Mouse (Mus musculus) hindlimb bud, embryonic 11.5 days (tissue): ENCODE results near the gene Hdhd5.
A peak's percentile ranks its signal among the peaks of the same experiment; 100 is the strongest.

Experiments used
- DNase-seq: peaks from one replicate; pipeline ENCODE4 v3.0.0-alpha.2; 2012; ENCODE audit warnings: low read depth, low spot score; ENCODE audit errors: extremely low spot score

Gene Hdhd5

GRCm38 (mm10) chr6:120531020-120531965, at the start of gene Hdhd5:
Gene Hdhd5 (minus strand): TSS chr6:120531319.
- DNase-seq: peak; percentile 69

GRCm38 (mm10) chr6:120580713-120581015, 49.5 kb upstream of the Hdhd5 start:
- peak; percentile 60 for DNase-seq

- DNase-seq: peak; percentile 60
Measured at GRCm38 (mm10) chr6:120579831-120580712, 49.0 kb upstream of the Hdhd5 start.

- DNase-seq: no peak
Measured at GRCm38 (mm10) chr6:120579110-120579830, 48.2 kb upstream of the Hdhd5 start.

DNA sequence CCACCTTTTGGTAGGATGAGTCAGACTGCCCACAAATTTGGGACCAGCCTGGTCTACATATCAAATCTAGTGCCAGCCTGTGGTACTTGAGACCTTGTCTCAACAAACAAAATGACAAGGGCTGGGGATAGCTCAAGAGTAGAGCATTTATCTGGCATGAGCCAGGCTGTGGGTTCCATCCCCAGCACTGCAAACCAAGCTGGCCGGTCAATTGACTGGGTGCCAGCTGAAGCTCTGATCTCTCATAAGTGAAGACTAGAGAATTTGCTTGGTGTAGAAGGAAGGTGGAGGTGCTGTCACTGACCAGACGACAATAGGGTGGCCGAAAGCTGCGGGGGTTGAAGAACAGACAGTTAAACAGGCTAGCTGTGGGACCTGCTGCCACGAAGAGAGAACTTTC, 47.4 kb upstream of the Hdhd5 start:
- DNase-seq: no peak

- no peak for DNase-seq
Measured at GRCm38 (mm10) chr6:120572372-120572771, 41.3 kb upstream of the Hdhd5 start.

DNA sequence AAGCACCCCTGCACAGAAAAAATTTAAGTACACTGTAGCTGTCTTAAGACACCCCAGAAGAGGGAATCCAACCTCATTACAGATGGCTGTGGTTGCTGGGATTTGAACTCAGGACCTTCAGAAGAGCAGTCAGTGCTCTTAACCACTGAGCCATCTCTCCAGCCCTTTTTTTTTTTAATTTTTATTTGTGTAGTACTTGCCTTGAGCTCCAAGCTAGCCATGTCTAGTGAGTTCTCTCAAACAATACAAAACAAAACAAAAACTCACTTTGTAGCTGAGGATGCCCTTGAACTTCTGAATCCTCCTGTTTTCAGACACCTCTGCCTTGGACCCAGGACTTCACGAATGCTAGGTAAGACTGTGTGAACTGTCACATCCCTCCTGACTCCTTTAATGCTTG, 37.1 kb upstream of the Hdhd5 start:
- no peak for DNase-seq

DNA sequence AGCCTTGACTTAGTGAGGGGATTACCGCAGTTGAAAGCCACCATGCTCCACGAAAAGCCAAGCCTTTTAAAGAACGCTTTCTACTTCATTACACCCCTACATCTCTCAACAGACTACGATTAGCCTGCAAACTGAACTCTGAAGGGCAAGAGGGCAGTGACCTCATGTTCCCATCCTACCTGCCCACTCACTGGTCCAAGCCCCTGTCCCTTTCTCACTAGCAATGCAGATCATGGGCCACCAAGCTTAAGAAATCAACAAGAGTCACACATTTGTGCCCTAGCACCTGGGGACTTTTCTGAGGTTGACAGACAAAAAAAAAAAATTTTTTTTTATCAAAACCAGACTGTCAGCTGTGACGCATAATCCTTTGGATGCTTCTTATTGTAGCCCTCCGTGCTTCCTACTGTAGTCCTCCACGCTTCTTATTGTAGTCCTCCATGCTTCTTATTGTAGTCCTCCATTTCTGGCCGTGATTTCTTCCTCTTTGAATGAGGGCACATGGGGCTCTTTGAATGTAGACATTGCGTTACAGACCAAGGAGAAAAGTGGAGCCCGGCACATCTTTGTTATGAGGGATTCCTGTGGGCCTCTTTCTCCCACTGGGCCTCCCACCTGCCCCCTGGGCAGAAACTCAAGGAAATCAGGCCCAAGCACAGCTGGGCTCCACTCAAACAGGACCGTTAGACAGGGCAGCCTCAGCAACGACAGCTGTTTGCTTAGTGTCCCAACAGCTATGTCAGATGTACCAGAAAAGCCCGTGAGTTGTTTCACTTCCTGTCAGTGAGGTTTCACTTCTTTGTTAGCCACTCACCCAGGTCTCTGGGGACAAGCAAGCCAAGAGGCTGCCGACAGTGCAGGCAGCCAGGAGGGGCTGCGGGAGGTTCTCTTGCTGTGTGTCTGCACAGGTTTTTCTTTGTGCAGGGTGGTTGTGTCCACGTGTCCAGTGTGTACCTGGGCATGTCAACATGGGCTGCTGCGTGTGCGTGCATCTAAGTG, 36.1 kb upstream of the Hdhd5 start:
- DNase-seq: no peak

GRCm38 (mm10) chr6:120556641-120557040, 25.5 kb upstream of the Hdhd5 start:
- no peak for DNase-seq

DNA sequence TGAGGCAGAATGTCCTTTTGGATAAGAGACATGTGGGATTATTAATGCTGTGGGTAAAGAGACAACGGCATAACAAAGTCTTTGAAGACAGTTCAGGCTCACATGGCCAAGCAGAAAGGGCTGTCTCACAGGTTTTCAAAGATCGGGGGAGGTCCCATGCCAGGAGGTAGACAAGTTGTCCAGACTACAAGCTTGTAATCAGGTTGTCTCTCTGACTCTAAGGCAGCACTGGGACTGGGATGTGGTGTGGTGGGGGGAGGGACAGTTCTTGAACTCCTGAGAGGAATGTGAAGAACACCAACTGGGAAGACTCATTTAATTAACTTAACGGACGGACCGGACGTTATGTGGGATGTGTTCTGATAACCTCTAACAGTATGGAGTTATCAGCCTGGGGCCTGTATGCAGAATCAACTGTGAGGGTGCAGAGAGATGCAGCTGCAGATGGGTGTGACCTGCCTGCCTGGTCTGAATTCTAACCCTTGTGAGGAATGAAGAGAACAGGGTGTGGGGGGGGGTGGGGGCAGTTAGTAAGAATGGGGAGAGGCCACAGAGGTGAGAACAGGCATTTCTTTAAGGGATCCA, 25.0 kb upstream of the Hdhd5 start:
- no peak for DNase-seq

GRCm38 (mm10) chr6:120555152-120555551, 24.0 kb upstream of the Hdhd5 start:
- no peak for DNase-seq

GRCm38 (mm10) chr6:120550173-120550572, 19.1 kb upstream of the Hdhd5 start:
- DNase-seq: no peak

DNA sequence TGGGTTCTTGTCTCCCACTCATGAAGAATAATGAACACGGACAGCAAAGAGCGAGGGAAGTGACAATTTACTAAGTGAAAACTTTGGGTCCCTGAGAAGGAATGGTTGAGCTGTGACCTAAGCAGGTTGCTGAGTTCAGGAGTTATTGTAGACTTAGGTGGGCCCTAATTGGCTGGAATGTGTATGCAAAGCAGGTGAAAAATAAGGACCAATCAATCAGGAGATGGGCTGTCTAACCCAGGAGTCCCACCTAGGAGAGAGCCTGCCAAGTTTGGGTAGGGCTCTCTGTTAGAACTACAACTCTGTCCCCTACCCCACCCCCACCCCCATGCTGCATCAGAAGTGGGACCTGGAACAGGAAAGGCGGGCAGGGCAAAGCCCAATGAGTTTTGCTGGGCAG, 17.5 kb upstream of the Hdhd5 start:
- no peak for DNase-seq

DNA sequence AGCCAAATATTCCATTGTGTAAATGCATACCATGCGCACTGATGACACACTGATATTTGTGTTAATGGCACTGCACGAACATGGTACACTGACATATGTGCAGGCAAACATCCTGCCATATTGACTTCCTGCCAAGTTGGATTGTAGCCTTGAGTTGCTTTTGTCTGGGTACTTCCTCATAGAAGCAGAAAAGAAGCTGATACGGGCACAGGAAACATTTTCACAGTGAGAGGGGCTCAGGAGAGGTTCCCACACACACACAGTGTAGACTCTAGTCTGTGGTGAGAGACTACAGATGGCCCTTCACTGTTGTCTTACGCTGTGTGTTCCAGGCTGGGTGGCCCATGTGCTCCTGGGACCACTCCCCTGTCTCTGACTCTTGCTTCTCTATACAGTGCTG, 15.9 kb upstream of the Hdhd5 start:
- DNase-seq: no peak

DNA sequence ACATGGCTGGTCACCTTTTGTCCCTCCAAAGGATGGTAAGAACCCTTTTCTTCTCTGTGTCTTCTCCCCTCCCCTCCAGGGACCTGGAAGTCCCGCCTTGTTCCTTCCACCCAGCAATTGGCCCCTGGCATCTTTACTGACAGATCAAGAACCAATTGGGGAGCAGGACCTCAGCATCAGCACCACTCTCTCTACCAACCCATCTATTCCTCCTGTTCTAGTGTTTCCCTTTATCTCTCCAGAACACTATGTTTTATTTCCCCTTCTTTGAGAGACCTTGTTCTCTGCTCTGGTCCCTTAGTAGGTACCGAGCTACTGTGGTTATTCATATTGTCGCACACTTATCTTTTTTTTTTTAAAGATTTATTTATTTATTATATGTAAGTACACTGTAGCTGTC, 15.2 kb upstream of the Hdhd5 start:
- no peak for DNase-seq

- no peak for DNase-seq
Measured at GRCm38 (mm10) chr6:120542061-120542460, 10.9 kb upstream of the Hdhd5 start.

DNA sequence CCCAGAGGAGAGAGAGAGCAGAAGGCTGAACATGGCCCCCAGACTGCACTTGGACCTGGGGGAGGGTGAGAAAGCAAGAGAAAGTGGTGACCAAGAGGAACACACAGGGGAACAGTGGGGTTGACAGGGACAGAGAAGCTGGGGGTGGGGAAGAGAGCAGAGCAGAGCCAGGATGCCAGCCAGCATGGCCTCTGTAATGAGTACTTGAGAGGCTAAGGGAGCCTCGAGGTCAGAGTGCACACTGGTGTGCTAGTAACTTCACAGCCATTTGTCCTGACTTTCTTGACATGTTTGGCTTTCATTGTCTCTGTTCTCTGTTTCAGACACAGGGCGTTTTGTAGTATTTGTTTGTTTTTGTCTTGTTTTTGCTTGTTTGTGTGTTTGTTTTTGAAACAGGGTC, 10.3 kb upstream of the Hdhd5 start:
- no peak for DNase-seq

- DNase-seq: no peak
Measured at GRCm38 (mm10) chr6:120539781-120540231, 8.7 kb upstream of the Hdhd5 start.

GRCm38 (mm10) chr6:120539132-120539759, 8.1 kb upstream of the Hdhd5 start:
- DNase-seq: peak; percentile 58
